Mouse (Mus musculus) layer of hippocampus, adult 9-10 months (tissue): ENCODE results near the gene Smarca5.

ENCODE experiments used
- DNase-seq: peaks from one replicate; pipeline ENCODE4 v3.0.0; 2022; ENCODE audit warnings: low spot score

Gene Smarca5

GRCm38 (mm10) chr8:80669277-80669901 is 69.9 kb downstream of the Smarca5 start:
- DNase-seq, result no peak

GRCm38 (mm10) chr8:80663476-80663875 is 75.8 kb downstream of the Smarca5 start:
- DNase-seq, result no peak

GRCm38 (mm10) chr8:80661055-80661454 is 78.2 kb downstream of the Smarca5 start:
- DNase-seq, result no peak

DNA sequence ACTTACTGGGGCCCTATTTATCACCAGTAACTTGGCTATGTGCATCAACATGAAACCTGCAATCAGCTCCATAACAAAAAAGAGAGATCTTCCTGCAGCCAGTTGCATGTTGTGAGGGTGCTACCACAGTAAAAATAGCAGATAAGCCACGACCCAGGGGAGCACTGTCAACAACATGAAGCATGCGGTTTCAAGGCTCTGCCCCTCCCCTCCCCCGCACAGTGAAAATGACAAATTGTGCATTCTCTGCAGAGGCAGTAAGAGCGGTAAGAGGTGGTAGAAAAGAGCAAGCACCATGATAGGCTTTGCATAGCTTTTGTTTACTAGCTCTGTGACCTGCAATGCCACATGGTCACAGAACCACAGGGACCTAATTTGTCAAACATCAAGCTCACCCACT is 81.7 kb downstream of the Smarca5 start:
- DNase-seq, result no peak
